Mouse (Mus musculus) gastrocnemius, adult 8-10 months (tissue): ENCODE data around the gene Gm10409. TPM values are rescaled to one million over a fixed set of nuclear protein-coding genes. Genes with fewer than 3 reads are reported as not detected.
"Not testable (repeated sequence)": the region's sequence is repeated elsewhere in the genome, so short reads cannot be mapped to it uniquely, and the experiment has no call there.

ENCODE experiments used
- DNase-seq, 2 experiments: peaks; one replicate each; pipeline ENCODE4 v3.0.0; 2022; ENCODE audit warnings: low spot score in 2 of 2
- total RNA-seq, 4 experiments: library from RNA; stranded (reverse); gene quantifications; 2 replicates each; pipeline ENCODE4 v1.2.4; 2022

Gene Gm10409
- total RNA-seq = under 1 TPM in 1 of 4 experiments, not detected in 3; 0.13 TPM

DNA sequence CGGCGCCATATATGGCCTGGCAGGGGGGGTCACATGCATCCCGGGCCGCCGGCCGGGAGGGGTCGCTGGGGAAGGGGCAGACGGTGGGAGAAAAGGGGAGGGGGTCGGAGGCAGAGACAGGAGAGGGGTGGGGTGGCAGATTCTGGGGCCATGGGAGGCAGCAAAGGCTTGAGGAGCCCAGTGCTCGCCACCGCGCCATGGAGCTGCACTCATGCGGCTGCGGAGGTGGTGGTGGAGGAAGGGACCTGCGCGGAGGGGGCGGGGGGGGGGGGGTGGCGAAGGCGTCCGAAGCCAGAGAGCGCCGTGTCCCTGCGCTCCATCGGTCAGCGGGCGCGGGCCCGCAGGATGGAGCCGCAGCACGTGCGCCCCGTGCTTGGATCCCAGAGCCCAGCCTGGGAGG is at the start of gene Gm10409:
Gene Gm10409, plus strand, starts transcription at position 301 of the 400 bp plus-strand sequence.
- not testable (repeated sequence) for DNase-seq

- not testable (repeated sequence) for DNase-seq
These were observed 17.6 kb upstream of the Gm10409 start, which contains the start of gene Gm10413 for GRCm38 (mm10) chr14:3394793-3395192. Gene Gm10413, plus strand, starts transcription at chr14:3395093.

- not testable (repeated sequence) for DNase-seq
These were observed 15.4 kb downstream of the Gm10409 start, which contains the start of gene Gm3005 for GRCm38 (mm10) chr14:3427803-3428202. Gene Gm3005, plus strand, starts transcription at chr14:3428103.

DNA sequence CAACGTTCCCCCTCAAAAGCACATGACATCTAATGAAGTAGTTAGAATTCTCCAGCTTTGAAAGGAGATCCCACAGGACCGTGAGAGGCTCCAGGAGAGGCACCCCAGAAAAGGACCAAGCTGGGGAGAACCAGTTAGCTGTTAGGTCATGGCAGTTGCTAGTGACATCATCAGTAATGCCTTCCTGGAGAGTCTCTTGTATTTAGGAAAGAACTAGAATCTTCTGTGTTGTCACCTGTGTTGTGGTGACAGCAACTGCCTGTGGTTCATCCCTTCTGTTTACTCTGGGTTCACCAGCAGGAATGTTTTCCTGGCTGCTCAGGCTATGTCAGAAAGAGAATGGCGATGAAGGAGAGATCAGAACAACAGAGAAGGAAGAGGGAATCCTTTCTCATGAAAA is 36.7 kb downstream of the Gm10409 start, which contains the start of gene Gm10408:
Gene Gm10408, plus strand, starts transcription at position 301 of the 400 bp plus-strand sequence.
- DNase-seq = not testable (repeated sequence)

Other genes starting within 250 kb of the Gm10409 start
- gene Gm5795, start 224.4 kb upstream of the Gm10409 start, total RNA-seq = not detected
- gene D830030K20Rik, start 204.1 kb upstream of the Gm10409 start, total RNA-seq = not detected
- gene Gm2956, start 80.0 kb upstream of the Gm10409 start, total RNA-seq = under 1 TPM in 1 of 4 experiments, not detected in 3; 0.83 TPM
- gene Gm10413, start 17.5 kb upstream of the Gm10409 start, total RNA-seq = not detected
- not detected for gene Gm3005, start 15.5 kb downstream of the Gm10409 start, total RNA-seq
- not detected for gene Gm10408, start 36.8 kb downstream of the Gm10409 start, total RNA-seq
- gene Gm3012, start 221.9 kb downstream of the Gm10409 start, total RNA-seq = not detected
- gene Gm3020, start 239.4 kb downstream of the Gm10409 start, total RNA-seq = under 1 TPM in 1 of 4 experiments, not detected in 3; 0.13 TPM